Mouse (Mus musculus): ENCODE results near the gene H2al1e.
"Not testable (repeated sequence)": the region's sequence is repeated elsewhere in the genome, so short reads cannot be mapped to it uniquely, and the experiment has no call there.

- TF ChIP-seq TCF12 (IDR thresholded peaks at IDR 0.05; ENCODE audit: insufficient read depth, poor library complexity, severe bottlenecking); USF1 (IDR thresholded peaks at IDR 0.05; ENCODE audit: low read depth); POLR2A (IDR thresholded peaks at IDR 0.05; ENCODE audit: insufficient read length, low read depth); MYOD1 (IDR thresholded peaks at IDR 0.05; ENCODE audit: control insufficient read depth in 1 of 3, insufficient read length in 2 of 3, low read depth in 2 of 3); REST (IDR thresholded peaks at IDR 0.05; ENCODE audit: insufficient read depth, insufficient read length); MYOG (IDR thresholded peaks at IDR 0.05; ENCODE audit: control insufficient read depth in 1 of 3, insufficient read depth in 1 of 3, insufficient read length in 2 of 3, low read depth in 2 of 3); SRF (IDR thresholded peaks at IDR 0.05; ENCODE audit: control insufficient read depth, insufficient read length, low read depth); POLR2AphosphoS2 (IDR thresholded peaks at IDR 0.05; ENCODE audit: insufficient read length, low read depth); CEBPB (IDR thresholded peaks at IDR 0.05; ENCODE audit: insufficient read depth, poor library complexity, severe bottlenecking); MAX (IDR thresholded peaks at IDR 0.05; ENCODE audit: low read depth); E2F4 (IDR thresholded peaks at IDR 0.05; ENCODE audit: insufficient read depth): not testable (repeated sequence)
These were observed 3.1 kb downstream of the H2al1e start, which contains the start of gene H2al1f for GRCm38 (mm10) chrX:11314858-11315257.

Data from myocyte (in vitro differentiated cells).